Mouse (Mus musculus) layer of hippocampus, postnatal 25 days (tissue): ENCODE measurements around the gene Map2k6. TPM values are rescaled to one million over a fixed set of nuclear protein-coding genes. Genes with fewer than 3 reads are reported as not detected.

Source experiments
- DNase-seq, 2 experiments: peaks; one replicate each; pipeline ENCODE4 v3.0.0; 2022; ENCODE audit warnings: mixed read lengths in 2 of 2, low spot score in 1 of 2; ENCODE audit errors: extremely low spot score in 1 of 2
- total RNA-seq, 2 experiments: library from RNA; stranded (reverse); gene quantifications; 2 replicates each; pipeline ENCODE4 v1.2.3; 2021

Gene Map2k6
- total RNA-seq, 2 experiments from 2014 or later: 30.2 to 34.7 TPM

- no peak for DNase-seq
Observed at GRCm38 (mm10) chr11:110482176-110482575, 83.3 kb downstream of the Map2k6 start.

GRCm38 (mm10) chr11:110482649-110483048 lies 83.7 kb downstream of the Map2k6 start:
- no peak for DNase-seq

DNA sequence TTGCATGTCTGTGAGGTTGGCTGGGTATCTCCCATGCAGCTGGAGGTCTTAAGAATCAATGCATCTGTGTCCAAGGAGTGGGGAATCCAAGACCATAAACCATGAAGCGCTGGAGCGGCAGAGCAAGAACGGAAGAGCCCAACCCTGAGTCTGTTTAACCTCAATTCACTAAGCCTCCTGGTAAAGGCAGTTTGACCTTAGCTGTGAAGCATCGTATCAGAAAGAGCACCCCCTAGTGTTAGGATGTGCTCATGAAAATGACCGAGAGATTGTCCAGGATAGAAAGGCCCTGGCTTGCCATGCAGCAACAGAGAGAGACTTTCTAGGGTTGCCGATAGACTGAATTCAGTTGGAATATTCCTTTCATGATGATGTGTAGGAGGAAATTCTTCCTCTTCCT lies 84.2 kb downstream of the Map2k6 start:
- no peak for DNase-seq

GRCm38 (mm10) chr11:110484426-110484825 lies 85.5 kb downstream of the Map2k6 start:
- no peak for DNase-seq

GRCm38 (mm10) chr11:110485081-110485480 lies 86.2 kb downstream of the Map2k6 start:
- no peak for DNase-seq

DNA sequence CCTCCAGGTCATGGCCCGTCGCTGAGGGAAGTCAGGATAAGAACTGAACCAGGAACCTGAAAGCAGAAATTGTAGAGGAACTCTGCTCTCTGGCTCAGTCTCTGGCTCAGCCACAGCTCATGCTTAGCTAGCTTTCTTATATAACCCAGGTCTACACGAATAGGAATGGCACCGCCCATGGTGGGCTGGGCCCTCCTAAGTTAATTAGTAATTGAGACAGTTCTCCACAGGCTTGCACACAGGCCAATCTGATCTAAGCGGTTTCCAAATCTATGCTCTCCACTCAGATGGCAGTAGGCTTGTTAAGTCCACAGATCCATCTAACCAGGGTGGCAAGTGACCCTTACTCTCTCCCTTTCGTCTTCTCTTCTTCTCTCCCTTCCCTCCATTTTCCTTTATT lies 88.9 kb downstream of the Map2k6 start:
- no peak for DNase-seq

- no peak for DNase-seq
Observed at GRCm38 (mm10) chr11:110488301-110488700, 89.4 kb downstream of the Map2k6 start.

GRCm38 (mm10) chr11:110495323-110496060 lies 96.6 kb downstream of the Map2k6 start:
- DNase-seq: no peak

DNA sequence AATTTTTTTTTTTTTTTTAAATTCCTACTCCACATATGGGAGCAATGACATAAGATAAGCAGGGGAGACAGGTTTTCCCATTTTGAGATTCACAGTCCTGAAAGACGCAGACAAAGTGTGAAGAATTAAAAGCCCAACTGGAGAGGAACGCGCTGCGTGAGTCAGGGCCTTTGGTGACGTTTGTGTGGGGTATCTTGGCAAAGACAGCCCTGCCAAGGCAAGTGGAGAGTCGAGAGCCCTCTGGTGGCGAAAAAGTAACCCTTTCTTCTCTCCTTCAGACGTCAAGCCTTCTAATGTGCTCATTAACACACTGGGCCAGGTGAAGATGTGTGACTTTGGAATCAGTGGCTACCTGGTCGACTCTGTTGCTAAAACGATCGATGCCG lies 97.1 kb downstream of the Map2k6 start:
- DNase-seq: peak in 1 of 2 experiments; percentile 61

GRCm38 (mm10) chr11:110497743-110498142 lies 98.8 kb downstream of the Map2k6 start:
- DNase-seq: no peak

- no peak for DNase-seq
Observed at GRCm38 (mm10) chr11:110498651-110499213, 99.8 kb downstream of the Map2k6 start.

- DNase-seq: no peak
Observed at GRCm38 (mm10) chr11:110502937-110503670, 104.2 kb downstream of the Map2k6 start.

DNA sequence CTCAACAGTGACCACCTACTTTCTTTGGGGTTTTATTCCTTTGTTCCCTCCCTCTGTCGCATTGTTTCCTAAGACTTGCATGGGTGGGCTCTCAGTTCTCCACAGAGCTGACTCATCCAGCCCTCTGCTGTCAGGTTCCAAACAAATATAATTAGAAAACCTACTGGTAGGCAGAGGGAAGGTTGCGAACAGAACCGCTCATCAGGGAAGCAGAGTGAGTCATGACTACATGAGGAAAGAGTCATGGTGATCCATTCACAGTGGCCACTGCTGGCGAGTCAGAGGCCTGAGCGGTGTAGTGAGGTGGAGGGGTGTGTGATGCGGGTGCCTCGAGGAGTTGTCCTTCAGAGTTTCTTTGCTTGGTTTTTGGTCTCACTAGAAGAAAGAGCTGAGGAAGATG lies 112.5 kb downstream of the Map2k6 start:
- no peak for DNase-seq

- DNase-seq: no peak
Observed at GRCm38 (mm10) chr11:110518648-110519047, 119.7 kb downstream of the Map2k6 start.

GRCm38 (mm10) chr11:110522906-110523305 lies 124.0 kb downstream of the Map2k6 start:
- DNase-seq: no peak

GRCm38 (mm10) chr11:110526156-110526555 lies 127.2 kb downstream of the Map2k6 start:
- DNase-seq: no peak

GRCm38 (mm10) chr11:110531087-110531486 lies 132.2 kb downstream of the Map2k6 start:
- no peak for DNase-seq

DNA sequence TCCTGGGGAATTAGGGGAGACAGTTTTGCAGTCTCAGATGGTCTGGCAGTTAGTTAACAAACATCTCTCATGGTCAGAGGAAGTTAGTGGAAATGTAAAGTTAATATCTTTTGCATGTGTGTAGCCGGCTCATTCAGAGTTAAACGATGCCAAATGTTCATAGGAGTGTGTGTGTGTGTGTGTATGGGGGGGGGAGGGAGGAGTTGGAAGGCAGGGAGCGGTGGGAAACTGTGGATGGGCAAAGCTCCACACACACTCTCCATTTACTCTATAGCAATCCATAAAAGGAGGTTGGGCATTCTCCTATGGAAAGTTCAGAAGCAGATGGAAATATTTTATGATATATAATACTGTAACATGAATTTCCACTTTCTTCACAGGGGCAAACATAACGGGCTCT lies 135.9 kb downstream of the Map2k6 start:
- no peak for DNase-seq

DNA sequence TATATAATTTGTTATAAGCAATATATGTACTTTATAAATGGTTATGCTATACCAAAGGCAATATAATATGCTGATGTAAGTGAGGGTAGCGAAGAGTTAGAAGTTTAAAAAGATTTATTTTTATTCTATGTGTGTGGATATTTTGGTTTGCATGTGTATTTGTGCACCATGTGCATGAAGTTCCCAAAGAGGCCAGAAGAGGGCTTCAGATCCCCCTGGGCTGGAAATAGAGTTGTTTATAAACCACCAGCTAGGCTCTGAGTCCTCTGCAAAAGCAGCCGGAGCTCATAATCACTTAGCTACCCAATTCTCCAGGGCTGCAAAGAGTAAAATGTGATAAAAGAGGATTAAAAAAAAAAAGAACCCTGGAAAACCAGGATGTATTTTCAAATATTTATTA lies 137.6 kb downstream of the Map2k6 start:
- DNase-seq: no peak

- peak; percentile 67 to 84 for DNase-seq
Observed at GRCm38 (mm10) chr11:110537602-110538001, 138.7 kb downstream of the Map2k6 start.

- DNase-seq: no peak
Observed at GRCm38 (mm10) chr11:110538206-110538605, 139.3 kb downstream of the Map2k6 start.

GRCm38 (mm10) chr11:110541933-110542332 lies 143.0 kb downstream of the Map2k6 start:
- no peak for DNase-seq
